Mouse (Mus musculus): Measurements from ENCODE around the gene 2210011C24Rik. TPM values are rescaled to one million over a fixed set of nuclear protein-coding genes. Genes with fewer than 3 reads are reported as not detected.

The 2210011C24Rik gene
- polyA plus RNA-seq, 1 experiment from 2014 or later: 1.9 TPM

- Histone ChIP-seq H3K4me1 (ENCODE audit: control insufficient read depth, insufficient read depth, low read length) (peaks cover 18% of the 10 kb centered on the region), H3K27me3 (ENCODE audit: control insufficient read depth, insufficient read depth, low read length) (0 out of 2 replicates have a peak, but pooled peaks cover 6% of the 10 kb centered on the region), H3K4me3 (ENCODE audit: low read depth, low read length) (no peak within 1 kb of the TSS), H3K9me3 (ENCODE audit: control insufficient read depth, low read length) (no peaks in the 10 kb centered on the region), H3K9ac (replicated peaks; ENCODE audit: low read depth, low read length) (peak within 1 kb of the TSS; percentile 39; the same call in 1 of the 2 replicates), H3K27ac (ENCODE audit: low read depth, low read length) (no peak within 1 kb of the TSS), H3K36me3 (ENCODE audit: control insufficient read depth, insufficient read depth, low read length) (peaks cover 5% of the 10 kb centered on the region; the same call in 1 of the 2 replicates), H3K4me2 (ENCODE audit: low read depth, low read length) (no peak within 1 kb of the TSS; the same call in 1 of the 2 replicates)
- ATAC-seq (ENCODE audit: low read depth): no peak
- 16% methylated on average over 61 of the region's 61 CpGs for WGBS
These were observed 10.5 kb downstream of the 2210011C24Rik start, which contains the start of gene 1700067K01Rik for GRCm38 (mm10) chr8:84001281-84002000. Gene 1700067K01Rik (plus strand): TSS chr8:84001502.

GRCm38 (mm10) chr8:83999825-84000224 is 12.1 kb downstream of the 2210011C24Rik start:
- Histone ChIP-seq H3K27ac (ENCODE audit: low read depth, low read length) (no peak overlapping the region), H3K9me3 (ENCODE audit: control insufficient read depth, low read length) (no peaks in the 10 kb centered on the region), H3K4me2 (ENCODE audit: low read depth, low read length) (0 out of 2 replicates have a peak overlapping the region, but pooled peaks have one; percentile 5), H3K4me1 (ENCODE audit: control insufficient read depth, insufficient read depth, low read length) (peaks cover 18% of the 10 kb centered on the region), H3K9ac (replicated peaks; ENCODE audit: low read depth, low read length) (no peak overlapping the region), H3K36me3 (ENCODE audit: control insufficient read depth, insufficient read depth, low read length) (peaks cover 5% of the 10 kb centered on the region; the same call in 1 of the 2 replicates), H3K27me3 (ENCODE audit: control insufficient read depth, insufficient read depth, low read length) (0 out of 2 replicates have a peak, but pooled peaks cover 6% of the 10 kb centered on the region), H3K4me3 (ENCODE audit: low read depth, low read length) (no peak overlapping the region)
- 92% methylated on average over 2 of the region's 2 CpGs for WGBS
- no peak for ATAC-seq (ENCODE audit: low read depth)

GRCm38 (mm10) chr8:83999057-83999705 is 12.8 kb downstream of the 2210011C24Rik start:
- no peak overlapping the region for H3K27ac ChIP-seq (ENCODE audit: low read depth, low read length)
- H3K9me3 ChIP-seq (ENCODE audit: control insufficient read depth, low read length): no peaks in the 10 kb centered on the region
- WGBS: 73% methylated on average over 16 of the region's 16 CpGs
- H3K36me3 ChIP-seq (ENCODE audit: control insufficient read depth, insufficient read depth, low read length): peaks cover 5% of the 10 kb centered on the region; the same call in 1 of the 2 replicates
- peak overlapping the region; percentile 72 for H3K4me2 ChIP-seq (ENCODE audit: low read depth, low read length)
- H3K9ac ChIP-seq (replicated peaks; ENCODE audit: low read depth, low read length): peak overlapping the region; percentile 85; the same call in 1 of the 2 replicates
- H3K27me3 ChIP-seq (ENCODE audit: control insufficient read depth, insufficient read depth, low read length): 0 out of 2 replicates have a peak, but pooled peaks cover 6% of the 10 kb centered on the region
- H3K4me1 ChIP-seq (ENCODE audit: control insufficient read depth, insufficient read depth, low read length): peaks cover 15% of the 10 kb centered on the region
- peak overlapping the region; percentile 75 for H3K4me3 ChIP-seq (ENCODE audit: low read depth, low read length)
- no peak for ATAC-seq (ENCODE audit: low read depth)

- Histone ChIP-seq H3K4me3 (ENCODE audit: low read depth, low read length) (peak overlapping the region; percentile 75), H3K36me3 (ENCODE audit: control insufficient read depth, insufficient read depth, low read length) (peaks cover 10% of the 10 kb centered on the region; the same call in 1 of the 2 replicates), H3K9ac (replicated peaks; ENCODE audit: low read depth, low read length) (peak overlapping the region; percentile 85), H3K4me1 (ENCODE audit: control insufficient read depth, insufficient read depth, low read length) (peaks cover 13% of the 10 kb centered on the region), H3K4me2 (ENCODE audit: low read depth, low read length) (peak overlapping the region; percentile 72), H3K27ac (ENCODE audit: low read depth, low read length) (peak overlapping the region; percentile 74), H3K9me3 (ENCODE audit: control insufficient read depth, low read length) (no peaks in the 10 kb centered on the region), H3K27me3 (ENCODE audit: control insufficient read depth, insufficient read depth, low read length) (0 out of 2 replicates have a peak, but pooled peaks cover 6% of the 10 kb centered on the region)
- peak; percentile 12; the same call in 1 of the 2 replicates for ATAC-seq (ENCODE audit: low read depth)
- WGBS: 1% methylated on average over 54 of the region's 92 CpGs
These were observed 13.5 kb downstream of the 2210011C24Rik start for GRCm38 (mm10) chr8:83998231-83999056.

GRCm38 (mm10) chr8:83997511-83998141 is 14.3 kb downstream of the 2210011C24Rik start, which contains the start of gene Samd1:
Gene Samd1 (plus strand): TSS chr8:83997672.
- Histone ChIP-seq H3K36me3 (ENCODE audit: control insufficient read depth, insufficient read depth, low read length) (peaks cover 11% of the 10 kb centered on the region; the same call in 1 of the 2 replicates), H3K27me3 (ENCODE audit: control insufficient read depth, insufficient read depth, low read length) (0 out of 2 replicates have a peak, but pooled peaks cover 6% of the 10 kb centered on the region), H3K4me1 (ENCODE audit: control insufficient read depth, insufficient read depth, low read length) (peaks cover 13% of the 10 kb centered on the region), H3K9me3 (ENCODE audit: control insufficient read depth, low read length) (no peaks in the 10 kb centered on the region), H3K4me3 (ENCODE audit: low read depth, low read length) (peak within 1 kb of the TSS; percentile 75), H3K27ac (ENCODE audit: low read depth, low read length) (peak within 1 kb of the TSS; percentile 91), H3K9ac (replicated peaks; ENCODE audit: low read depth, low read length) (peak within 1 kb of the TSS; percentile 85), H3K4me2 (ENCODE audit: low read depth, low read length) (peak within 1 kb of the TSS; percentile 72)
- ATAC-seq (ENCODE audit: low read depth): peak; percentile 28; the same call in 1 of the 2 replicates
- 0% methylated on average over 27 of the region's 112 CpGs for WGBS

- Histone ChIP-seq H3K4me2 (ENCODE audit: low read depth, low read length) (peak overlapping the region; percentile 72), H3K4me3 (ENCODE audit: low read depth, low read length) (peak overlapping the region; percentile 75), H3K4me1 (ENCODE audit: control insufficient read depth, insufficient read depth, low read length) (peaks cover 13% of the 10 kb centered on the region), H3K27ac (ENCODE audit: low read depth, low read length) (peak overlapping the region; percentile 91), H3K9me3 (ENCODE audit: control insufficient read depth, low read length) (no peaks in the 10 kb centered on the region), H3K36me3 (ENCODE audit: control insufficient read depth, insufficient read depth, low read length) (peaks cover 14% of the 10 kb centered on the region; the same call in 1 of the 2 replicates), H3K27me3 (ENCODE audit: control insufficient read depth, insufficient read depth, low read length) (0 out of 2 replicates have a peak, but pooled peaks cover 6% of the 10 kb centered on the region), H3K9ac (replicated peaks; ENCODE audit: low read depth, low read length) (peak overlapping the region; percentile 85)
- ATAC-seq (ENCODE audit: low read depth): peak; percentile 72
- 0% methylated on average over 33 of the region's 103 CpGs for WGBS
These were observed 15.1 kb downstream of the 2210011C24Rik start for GRCm38 (mm10) chr8:83996567-83997505.

GRCm38 (mm10) chr8:83995973-83996372 is 16.0 kb downstream of the 2210011C24Rik start:
- Histone ChIP-seq H3K4me2 (ENCODE audit: low read depth, low read length) (peak overlapping the region; percentile 72), H3K9ac (replicated peaks; ENCODE audit: low read depth, low read length) (no peak overlapping the region), H3K36me3 (ENCODE audit: control insufficient read depth, insufficient read depth, low read length) (peaks cover 22% of the 10 kb centered on the region), H3K27me3 (ENCODE audit: control insufficient read depth, insufficient read depth, low read length) (0 out of 2 replicates have a peak, but pooled peaks cover 6% of the 10 kb centered on the region), H3K4me1 (ENCODE audit: control insufficient read depth, insufficient read depth, low read length) (peaks cover 11% of the 10 kb centered on the region), H3K27ac (ENCODE audit: low read depth, low read length) (no peak overlapping the region), H3K4me3 (ENCODE audit: low read depth, low read length) (peak overlapping the region; percentile 75), H3K9me3 (ENCODE audit: control insufficient read depth, low read length) (no peaks in the 10 kb centered on the region)
- ATAC-seq (ENCODE audit: low read depth): no peak
- WGBS: 17% methylated on average over 12 of the region's 12 CpGs
